ENCODE assay signal across 8 mouse cellular contexts in the genomic region with DNA sequence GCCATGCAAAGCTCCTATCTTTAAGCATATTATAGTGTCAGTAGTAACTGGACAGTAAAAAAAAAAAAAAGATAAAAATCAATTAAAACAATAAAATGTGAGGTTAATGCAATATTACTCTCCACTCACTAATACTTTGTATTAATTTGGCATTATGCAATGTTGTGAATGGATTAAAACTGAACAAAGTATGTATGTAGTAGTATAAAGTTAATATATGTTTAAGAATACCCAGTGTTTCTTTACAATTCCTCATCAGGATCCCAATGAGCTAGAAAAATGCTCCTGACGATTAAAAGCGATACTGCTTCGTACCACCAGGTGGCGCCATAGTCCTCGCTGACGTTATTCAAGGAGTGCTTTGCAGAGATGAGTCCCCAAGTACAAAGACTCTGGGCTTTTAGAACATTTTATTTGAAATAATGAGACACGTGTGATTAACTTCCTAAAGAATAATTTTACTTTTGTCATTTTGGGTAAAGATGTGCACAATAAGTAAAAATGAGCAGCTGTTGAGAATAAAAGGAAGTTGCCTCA.
A peak's percentile ranks its signal among the peaks of the same experiment; 100 is the strongest.
DNase-seq lines count a peak whose midpoint lies in the region.

No protein-coding gene starts in this region.

- no peaks in the 10 kb centered on the region for H3K9me3 ChIP-seq in limb, embryonic 10.5 days (replicated peaks)

- peak; percentile 19 for DNase-seq in urinary bladder, postnatal 10 days (ENCODE audit: low spot score)
- DNase-seq in urinary bladder, adult 2 months (ENCODE audit: low spot score): no peak
- DNase-seq in cerebellum, adult 9-10 months: peak; percentile 49
- DNase-seq in frontal cortex, postnatal 10 days (ENCODE audit: low spot score in 2 of 2): peak; percentile 37 to 77
- DNase-seq in kidney, adult 8-10 months: peak; percentile 11 to 76
- DNase-seq in limb, embryonic 10.5 days (ENCODE audit: low spot score): peak; percentile 83
- DNase-seq in neural tube, embryonic 10.5 days (ENCODE audit: extremely low spot score, low spot score): peak; percentile 71
- peak; percentile 19 for DNase-seq in thymus, postnatal 25 days

- H3K36me3 ChIP-seq in limb, embryonic 10.5 days: no peaks in the 10 kb centered on the region

- no peak overlapping the region for H3K4me3 ChIP-seq in limb, embryonic 10.5 days

- H3K27ac ChIP-seq in limb, embryonic 10.5 days: no peak overlapping the region

- 2% methylated on average over 7 of the region's 7 CpGs for WGBS in limb, embryonic 10.5 days

- no peaks in the 10 kb centered on the region for H3K4me1 ChIP-seq in limb, embryonic 10.5 days

- H3K27me3 ChIP-seq in limb, embryonic 10.5 days (ENCODE audit: low read depth, poor library complexity, severe bottlenecking): no peaks in the 10 kb centered on the region
